Mouse (Mus musculus): ENCODE measurements around the gene Jsrp1. TPM values are rescaled to one million over a fixed set of nuclear protein-coding genes. Genes with fewer than 3 reads are reported as not detected.

The Jsrp1 gene
- total RNA-seq, 2 experiments from 2014 or later: not detected

DNA sequence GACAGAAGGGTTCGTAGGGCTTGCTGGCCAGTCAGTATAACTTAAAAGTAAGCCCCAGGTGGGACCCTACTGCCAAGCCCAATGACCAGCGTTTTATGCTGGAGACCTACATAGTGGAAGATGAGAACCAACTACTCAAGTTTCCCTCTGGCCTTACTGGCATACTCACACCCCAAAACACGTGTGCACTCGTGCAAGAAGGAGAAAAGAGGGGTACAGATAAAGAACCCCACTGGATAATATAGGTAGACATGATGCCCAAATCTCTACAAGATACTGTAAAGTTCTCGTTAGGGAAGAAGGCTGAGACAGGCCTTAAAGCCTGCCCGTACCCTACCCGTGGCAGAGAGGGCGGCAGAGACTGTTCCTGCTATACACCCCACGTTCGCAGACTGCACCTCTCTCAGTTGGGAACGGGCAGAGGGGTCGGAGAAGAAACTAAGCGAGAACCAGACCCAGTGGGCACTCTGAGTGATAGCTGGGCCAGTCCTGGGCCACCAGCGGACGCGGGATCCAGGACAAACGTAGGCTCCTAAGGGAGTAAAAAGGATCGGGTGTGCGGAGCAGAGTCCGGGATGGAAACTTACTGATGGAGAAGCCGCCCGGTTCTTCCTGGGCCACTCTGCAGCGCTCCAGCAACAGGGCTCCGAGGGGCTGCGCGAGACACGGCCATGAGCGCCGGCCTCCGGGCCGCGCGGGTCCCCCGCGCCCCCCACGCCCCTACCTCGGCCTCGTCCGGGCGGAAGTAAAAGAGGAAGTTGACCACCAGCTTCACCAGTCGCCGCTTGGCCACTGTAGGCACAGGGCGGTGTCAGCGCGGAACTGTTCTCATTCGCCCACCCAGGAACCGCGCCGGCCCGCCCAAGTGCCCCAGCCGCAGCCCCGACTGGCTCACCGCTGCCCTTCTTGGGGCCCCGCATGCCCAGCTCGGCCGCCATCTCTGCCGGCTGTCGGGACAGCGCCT lies 15.8 kb downstream of the Jsrp1 start:
- no peak for ATAC-seq (replicated peaks; ENCODE audit: low FRiP score, poor library complexity, severe bottlenecking)

DNA sequence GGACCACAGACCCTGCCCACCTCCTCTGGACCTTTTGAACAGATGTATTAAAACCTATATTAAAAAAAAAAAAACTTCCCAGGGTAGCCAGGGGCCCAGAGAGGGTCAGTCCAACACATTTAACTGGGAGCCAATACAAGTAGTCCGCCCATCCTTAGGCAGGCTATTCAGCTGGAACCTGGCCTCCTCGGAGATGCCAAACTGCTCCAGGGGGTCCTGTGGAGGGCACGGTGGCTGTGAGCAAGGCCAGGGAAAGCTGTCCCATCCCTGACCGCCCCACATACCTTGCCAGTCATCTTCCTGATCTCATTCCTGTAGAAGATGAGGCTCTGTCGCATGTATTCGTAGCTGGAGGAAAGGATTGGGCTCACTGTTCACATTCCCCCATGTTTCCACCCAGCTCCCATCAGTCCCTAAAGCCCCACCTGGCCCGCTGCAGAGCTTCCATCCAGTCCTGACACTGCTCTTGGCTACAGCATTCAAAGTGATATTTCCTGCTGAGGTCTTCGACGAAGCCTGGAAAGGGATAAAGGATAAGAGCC lies 16.9 kb downstream of the Jsrp1 start:
- no peak for ATAC-seq (replicated peaks; ENCODE audit: low FRiP score, poor library complexity, severe bottlenecking)

DNA sequence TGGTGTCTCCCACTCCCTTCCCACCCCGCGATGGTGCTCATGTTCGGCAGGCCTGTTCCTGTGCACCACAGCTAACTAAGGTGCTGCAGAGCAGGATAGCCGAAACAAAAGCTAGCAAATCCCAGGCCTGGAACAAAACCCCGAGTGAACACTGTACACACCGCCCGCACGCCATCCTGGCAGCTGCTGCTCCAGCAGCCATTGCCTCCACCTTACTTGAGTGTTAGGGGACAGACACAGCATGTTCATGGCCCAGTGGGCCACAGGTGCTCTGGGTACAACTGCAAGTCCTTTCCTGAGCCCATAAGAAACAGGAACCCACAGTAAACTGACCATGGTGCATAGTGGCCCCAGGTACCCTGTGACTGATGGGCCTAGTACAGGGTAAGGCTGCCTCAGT lies 18.5 kb downstream of the Jsrp1 start:
- ATAC-seq (replicated peaks; ENCODE audit: low FRiP score, poor library complexity, severe bottlenecking): no peak

DNA sequence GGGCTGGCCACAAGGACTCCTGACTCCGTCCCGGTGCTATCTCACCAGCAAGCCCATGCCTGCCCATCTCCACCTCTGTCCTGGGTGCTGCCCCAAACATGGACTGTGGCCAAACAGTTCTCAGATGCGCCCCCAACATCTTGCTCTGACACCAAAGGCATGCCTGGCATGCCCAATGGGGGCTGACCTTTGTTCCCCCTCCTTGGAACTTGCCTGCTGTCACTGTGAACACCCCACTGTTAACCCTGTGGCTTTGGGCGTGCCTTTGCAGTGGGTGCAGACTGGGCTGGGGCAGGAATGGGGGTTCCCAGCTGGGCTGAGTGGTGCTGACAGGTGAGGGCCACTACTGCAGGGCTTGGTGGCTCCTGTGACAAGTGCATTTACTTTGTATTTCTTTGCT lies 19.5 kb downstream of the Jsrp1 start:
- ATAC-seq (replicated peaks; ENCODE audit: low FRiP score, poor library complexity, severe bottlenecking): no peak

DNA sequence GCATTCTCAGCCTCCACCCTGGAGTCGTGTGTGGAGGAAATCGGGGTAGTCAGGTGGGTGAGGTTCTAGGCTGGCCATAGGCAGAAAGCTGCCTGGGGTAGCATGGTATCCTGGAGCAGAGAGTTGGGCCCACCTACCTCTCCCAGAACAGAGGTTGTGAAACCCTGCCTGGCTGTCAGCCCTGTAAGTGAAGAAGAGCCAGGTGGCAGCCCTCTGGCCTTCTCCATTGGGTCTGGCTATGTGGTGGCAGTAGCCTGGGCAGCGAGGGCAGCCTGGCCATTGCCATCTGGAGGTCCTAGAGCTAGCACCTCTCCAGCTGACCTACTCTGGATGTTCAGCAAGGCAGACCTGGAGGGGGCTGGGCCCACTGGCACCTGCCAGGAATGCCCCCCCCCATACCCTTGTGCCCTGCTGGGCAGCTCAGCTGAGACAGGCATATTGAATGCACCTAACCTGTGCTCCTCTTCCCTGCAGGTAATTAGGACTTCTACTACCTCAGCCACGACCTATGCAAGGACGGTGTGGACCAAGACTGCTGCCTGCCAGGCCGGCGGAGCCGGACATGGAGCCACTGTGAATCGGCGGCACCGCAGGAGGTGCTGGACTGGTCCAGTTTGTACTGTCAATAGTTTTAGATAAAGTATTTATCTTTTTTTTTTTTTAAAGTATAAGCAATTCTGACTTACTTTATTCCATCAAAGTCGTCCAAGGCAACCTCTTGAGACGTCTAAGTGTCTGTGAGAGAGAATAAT lies 20.1 kb downstream of the Jsrp1 start:
- no peak for ATAC-seq (replicated peaks; ENCODE audit: low FRiP score, poor library complexity, severe bottlenecking)

DNA sequence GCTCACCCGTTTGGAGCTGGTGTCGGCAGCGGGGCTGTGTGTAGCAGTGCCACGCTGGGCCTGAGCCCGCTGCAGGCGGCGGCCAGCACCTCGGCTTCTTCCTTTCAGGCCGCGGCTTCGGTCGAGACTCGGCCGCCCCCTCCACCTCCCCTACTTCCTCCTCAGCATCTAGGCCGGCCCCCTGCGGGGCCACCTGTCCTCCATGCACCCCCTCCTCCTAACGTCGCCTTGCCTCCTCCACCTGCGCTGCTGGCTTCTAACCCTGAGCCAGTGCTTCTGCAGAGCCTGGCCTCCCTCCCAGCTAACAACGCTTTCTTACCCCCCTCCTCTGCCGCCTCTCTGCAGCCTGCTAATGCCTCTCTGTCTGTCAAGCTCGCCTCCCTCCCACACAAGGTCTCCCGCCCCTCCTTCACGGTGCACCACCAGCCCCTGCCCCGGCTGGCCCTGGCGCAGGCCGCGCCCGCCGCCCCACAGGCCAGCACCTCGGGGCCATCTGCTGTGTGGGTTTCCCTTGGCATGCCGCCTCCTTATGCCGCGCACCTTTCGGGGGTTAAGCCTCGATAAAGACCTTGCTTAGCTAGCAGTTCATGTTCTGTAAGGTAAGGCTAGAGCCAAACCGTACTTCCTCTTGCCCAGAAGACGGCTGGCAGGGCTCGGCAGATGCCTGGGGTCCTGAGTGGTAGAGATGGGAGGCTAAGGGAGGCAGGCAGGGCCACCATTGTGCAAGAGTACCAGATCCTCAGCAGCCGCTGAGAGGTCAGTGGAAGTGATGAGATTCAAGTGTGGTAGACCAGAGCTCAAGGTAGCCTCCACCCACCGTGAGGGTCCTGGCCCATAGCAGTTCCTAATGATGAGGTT lies 20.9 kb downstream of the Jsrp1 start:
- ATAC-seq (replicated peaks; ENCODE audit: low FRiP score, poor library complexity, severe bottlenecking): no peak

DNA sequence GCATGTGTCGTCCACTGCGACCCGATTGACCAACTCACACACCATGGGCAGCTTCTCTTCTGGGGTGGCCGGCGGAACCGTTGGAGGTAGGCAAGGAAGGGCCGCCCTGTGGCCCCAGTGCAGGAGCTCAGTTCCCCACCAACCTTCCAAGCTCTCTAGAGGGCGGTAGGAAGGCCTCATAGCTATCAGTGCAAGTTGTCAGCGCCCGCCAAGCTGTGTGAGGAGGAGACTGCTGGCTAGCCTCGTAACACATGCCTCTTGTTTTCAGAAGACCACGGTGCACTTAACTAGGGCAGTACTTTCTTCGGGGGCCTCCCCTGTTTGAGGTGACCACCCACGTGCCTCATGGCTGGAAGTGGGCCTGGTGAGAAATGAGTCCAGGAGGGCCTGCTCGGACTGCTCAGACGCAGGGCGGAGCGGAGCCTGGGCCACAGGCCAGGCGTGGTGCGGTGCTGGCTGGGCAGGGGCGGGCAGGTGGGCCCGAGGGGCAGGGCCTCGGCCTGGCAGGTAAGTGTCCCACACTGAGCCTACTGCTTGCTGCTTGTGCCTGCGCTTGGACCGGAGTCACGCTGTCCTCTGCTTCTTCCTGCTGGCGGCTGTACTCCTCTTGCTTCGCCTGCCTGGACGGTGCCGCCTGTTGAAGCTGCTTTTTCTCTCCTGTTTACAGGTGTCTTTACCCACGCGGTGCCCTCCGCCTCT lies 21.7 kb downstream of the Jsrp1 start:
- ATAC-seq (replicated peaks; ENCODE audit: low FRiP score, poor library complexity, severe bottlenecking): no peak

DNA sequence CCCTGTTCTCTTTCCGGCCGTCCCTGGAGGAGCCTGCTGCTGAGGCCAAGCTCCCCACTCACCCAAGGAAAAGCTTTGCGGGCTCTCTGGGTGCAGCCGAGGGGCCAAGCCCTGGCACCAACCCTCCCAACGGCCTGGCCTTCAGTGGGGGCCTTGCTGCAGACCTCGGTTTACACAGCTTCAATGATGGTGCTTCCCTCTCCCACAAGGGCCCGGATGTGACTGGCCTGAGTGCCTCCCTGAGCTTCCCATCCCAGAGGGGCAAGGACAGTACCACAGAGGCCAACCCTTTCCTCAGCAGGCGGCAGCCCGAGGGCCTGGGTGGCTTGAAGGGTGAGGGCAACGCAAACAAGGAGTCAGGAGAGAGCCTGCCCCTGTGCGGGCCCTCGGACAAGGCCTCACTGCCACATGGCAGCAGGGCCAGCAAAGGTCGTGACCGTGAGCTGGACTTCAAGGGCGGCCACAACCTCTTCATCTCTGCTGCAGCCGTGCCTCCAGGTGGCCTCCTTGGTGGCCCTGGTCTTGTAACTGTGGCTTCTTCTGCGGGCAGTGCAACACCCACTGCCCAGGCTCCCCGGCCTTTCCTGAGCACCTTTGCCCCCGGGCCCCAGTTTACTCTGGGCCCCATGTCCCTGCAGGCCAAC lies 22.4 kb downstream of the Jsrp1 start:
- no peak for ATAC-seq (replicated peaks; ENCODE audit: low FRiP score, poor library complexity, severe bottlenecking)

DNA sequence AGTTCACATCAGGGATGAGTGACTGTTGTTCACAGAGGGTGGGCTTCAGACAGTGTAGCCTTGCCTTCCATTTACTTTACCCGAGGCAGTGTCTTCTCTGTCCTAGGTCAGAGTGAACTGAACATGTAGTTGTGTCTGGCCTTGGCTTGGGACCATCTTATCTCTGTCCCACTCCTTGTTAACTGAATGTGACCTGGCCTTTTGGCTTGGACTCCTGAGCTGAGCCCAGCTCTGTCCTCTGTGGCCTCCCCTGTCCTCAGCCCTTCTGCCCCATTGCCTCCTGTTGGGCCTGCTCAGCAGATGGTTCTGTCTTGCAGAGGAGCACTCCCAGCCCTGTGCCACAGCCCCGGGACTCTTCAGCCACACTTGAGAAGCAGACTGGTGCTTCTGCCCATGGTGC lies 25.8 kb downstream of the Jsrp1 start:
- ATAC-seq (replicated peaks; ENCODE audit: low FRiP score, poor library complexity, severe bottlenecking): no peak

DNA sequence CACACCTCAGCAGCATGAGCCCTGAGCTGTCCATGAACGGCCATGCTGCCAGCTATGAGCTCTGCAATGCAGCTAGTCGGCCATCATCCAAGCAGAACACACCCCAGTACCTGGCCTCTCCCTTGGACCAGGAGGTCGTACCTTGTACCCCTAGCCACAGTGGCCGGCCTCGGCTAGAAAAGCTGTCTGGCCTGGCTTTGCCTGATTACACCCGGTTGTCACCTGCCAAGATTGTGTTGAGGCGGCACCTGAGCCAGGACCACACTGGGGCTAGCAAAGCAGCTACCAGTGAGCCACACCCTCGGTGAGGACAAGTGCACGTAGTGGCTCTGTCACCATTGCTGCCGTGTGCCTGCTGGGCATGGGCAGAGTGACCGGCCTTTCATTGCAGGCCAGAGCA lies 27.3 kb downstream of the Jsrp1 start:
- ATAC-seq (replicated peaks; ENCODE audit: low FRiP score, poor library complexity, severe bottlenecking): no peak

DNA sequence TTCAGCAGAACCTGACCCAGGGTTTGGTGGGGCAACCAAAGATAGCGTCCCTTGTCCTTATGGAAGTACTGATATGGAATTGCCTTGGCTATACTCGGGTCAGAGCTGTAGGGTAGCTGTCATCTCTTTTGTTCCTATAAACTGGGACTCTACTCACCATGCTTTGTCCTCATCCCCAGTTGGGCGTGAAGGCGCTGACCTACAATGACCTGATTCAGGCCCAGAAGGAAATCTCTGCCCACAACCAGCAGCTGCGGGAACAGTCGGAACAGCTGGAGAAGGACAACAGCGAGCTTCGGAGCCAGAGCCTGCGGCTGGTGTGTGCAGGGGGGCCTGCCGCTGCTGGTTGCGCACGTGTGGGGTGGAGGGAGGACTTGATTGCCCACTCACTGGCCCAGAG lies 28.4 kb downstream of the Jsrp1 start:
- ATAC-seq (replicated peaks; ENCODE audit: low FRiP score, poor library complexity, severe bottlenecking): no peak

DNA sequence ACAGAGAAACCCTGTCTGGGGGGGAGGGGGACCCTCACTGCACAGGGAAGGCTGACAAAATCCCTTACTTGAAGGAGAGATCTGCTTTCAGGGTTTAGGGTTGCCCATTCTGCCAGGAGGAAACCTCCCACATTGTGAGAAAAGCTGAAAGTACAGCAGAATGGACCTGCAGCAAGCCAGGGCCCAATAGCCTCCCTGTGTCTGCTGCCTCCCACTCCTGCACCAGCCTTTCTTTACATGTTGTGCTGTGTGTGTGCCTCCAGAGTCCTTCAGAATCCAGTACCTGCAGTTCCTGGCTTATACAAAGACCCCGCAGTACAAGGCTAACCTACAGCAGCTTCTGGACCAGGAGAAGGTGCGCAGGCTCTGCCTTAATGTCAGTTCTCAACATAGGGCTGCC lies 29.0 kb downstream of the Jsrp1 start:
- ATAC-seq (replicated peaks; ENCODE audit: low FRiP score, poor library complexity, severe bottlenecking): no peak

DNA sequence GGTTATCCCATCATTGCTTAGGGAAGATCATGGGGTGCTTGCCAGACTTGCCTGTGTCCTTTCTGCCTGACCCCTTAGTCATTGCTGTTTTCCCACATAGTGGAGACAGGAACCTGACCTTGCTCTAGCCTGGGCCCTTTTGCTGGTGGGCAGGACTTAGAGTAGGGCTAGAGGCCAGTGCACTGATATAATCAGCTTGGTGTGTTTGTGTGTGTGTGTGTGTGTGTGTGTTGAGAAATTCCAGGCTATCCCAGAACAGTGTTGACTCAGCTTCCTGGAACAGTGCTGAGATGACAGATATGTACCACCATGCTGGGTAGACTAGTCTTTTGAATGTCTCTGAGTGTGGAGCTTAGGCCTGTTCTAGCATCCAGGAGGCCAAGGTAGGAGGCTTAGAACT lies 33.7 kb downstream of the Jsrp1 start:
- ATAC-seq (replicated peaks; ENCODE audit: low FRiP score, poor library complexity, severe bottlenecking): no peak

DNA sequence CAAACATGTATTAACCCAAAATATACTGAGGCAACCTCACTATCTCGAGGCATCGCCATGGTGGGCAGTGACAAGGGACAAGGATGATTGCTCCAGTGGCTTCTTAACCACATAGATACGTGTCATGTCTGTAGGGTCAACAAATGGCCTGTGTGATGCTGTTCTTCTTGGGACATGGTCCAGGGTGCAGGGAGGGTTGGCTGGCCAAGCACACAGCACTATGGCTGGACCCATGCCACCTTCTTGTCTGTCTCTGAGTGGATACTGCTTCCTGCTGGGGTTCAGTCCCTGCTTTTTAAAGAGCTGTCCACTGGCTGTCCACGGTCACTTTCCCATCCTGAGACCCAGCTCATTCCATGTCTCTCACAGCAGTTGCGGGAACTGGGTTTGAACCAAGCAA lies 36.2 kb downstream of the Jsrp1 start:
- ATAC-seq (replicated peaks; ENCODE audit: low FRiP score, poor library complexity, severe bottlenecking): no peak

DNA sequence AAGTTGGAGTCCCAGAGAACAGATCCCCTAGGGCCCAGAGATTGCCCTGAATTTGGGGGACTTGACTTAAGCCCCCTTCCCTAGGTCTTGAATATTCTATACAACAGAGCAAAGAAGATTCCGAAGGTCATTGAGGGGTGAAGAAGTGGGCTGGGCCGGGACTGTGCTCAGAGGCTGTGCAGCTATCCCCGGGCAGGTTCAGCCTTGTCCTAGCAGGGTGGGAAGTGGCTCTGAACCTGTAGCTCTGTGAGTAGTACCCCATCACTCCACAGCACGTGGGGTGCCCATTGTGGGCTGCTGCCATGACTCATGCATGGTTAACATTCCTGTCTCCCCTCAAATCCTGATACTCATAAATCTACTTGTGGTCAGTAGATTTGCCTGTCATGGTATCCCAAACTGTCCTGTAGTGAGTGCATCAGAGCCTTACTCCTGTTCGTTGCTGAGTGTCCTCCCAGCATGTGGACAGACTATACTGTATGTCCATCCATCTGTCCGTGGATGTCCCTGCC lies 36.9 kb downstream of the Jsrp1 start:
- ATAC-seq (replicated peaks; ENCODE audit: low FRiP score, poor library complexity, severe bottlenecking): no peak

DNA sequence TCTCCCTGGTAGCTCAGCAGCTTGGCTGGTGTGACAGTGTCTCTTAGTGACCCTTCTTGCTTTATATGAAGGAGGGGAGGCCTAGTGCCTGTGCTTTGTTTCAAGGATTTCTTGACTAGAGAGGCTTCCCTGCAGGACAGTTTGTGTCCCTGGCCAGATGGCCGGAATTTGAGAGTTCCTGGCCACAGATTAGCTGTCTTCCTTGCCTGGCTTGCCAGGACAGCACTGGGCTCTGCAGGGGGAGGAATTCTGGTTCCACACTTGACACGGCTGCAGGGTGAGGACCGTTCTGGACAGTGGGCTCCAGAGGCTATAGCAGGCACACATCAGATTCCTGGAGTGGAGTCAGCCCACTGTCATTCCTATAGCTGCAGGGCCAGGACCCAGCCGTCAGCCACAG lies 37.6 kb downstream of the Jsrp1 start:
- ATAC-seq (replicated peaks; ENCODE audit: low FRiP score, poor library complexity, severe bottlenecking): no peak

DNA sequence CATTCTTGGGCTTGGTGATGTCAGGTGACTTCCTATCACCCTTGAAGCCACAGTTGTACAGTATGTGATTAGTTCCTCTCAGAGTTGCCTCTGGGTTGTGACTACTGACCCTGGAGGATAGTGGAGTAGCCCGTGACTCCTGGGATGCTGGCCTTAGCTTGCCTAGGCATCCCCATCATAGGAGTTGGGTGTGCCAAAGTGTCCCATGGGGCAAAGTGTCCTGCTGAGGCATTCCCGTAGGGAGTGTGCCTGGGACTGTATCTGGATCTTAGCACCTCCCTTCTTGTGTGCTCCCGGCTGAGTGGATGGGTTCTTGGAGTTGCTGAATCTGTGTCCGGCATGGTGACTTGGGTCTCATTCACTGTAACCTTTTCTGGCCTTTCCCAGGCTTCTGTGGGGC lies 38.3 kb downstream of the Jsrp1 start:
- ATAC-seq (replicated peaks; ENCODE audit: low FRiP score, poor library complexity, severe bottlenecking): peak; percentile 8

DNA sequence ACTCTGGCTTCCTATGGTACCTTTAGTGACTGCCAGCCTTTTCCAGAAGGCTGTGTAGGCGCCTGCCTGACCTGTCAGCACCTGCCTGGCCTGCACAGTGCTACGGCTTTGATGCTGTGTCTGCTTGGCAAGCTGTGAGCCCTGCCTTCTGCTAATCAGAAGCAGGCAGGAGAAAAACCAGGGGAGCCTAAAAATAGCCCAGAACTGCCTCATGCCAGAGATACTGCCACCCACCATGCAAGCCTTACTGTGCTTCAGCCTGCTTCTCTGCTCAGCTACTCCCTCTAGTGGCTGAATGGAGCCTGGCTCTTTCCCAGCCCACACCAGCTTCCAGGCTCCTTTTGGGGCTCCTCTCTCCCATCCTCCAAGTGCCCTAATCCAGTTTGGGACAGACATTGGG lies 38.7 kb downstream of the Jsrp1 start:
- peak; percentile 74 for ATAC-seq (replicated peaks; ENCODE audit: low FRiP score, poor library complexity, severe bottlenecking)

DNA sequence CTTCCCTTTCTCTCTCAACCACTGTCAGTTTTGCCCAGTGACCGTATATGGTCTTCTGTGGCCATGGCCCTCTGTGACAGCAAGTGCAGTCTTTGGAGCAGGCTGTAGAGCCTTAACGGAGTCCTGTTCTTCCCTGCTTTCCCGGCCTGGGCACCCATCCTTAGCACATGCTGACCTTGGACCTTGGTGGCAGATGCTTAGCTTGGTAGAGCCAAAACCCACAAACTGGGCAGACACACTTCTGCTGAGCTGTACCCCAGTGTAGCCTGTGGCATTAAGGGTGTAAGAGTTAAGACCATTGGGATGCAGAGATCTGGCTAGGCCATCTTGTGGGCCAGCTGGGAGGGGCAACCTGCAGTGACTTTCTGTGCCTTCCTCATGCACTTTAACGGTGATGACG lies 39.5 kb downstream of the Jsrp1 start:
- ATAC-seq (replicated peaks; ENCODE audit: low FRiP score, poor library complexity, severe bottlenecking): no peak
